Mouse (Mus musculus) right cerebral cortex, adult 2 months (tissue): Measurements from ENCODE around the gene Gfod2.
A peak's percentile ranks its signal among the peaks of the same experiment; 100 is the strongest.

Experiments used
- DNase-seq, 2 experiments: peaks; one replicate each; pipeline ENCODE4 v3.0.0; 2021 to 2022; ENCODE audit warnings: low spot score in 2 of 2

Gene Gfod2

DNA sequence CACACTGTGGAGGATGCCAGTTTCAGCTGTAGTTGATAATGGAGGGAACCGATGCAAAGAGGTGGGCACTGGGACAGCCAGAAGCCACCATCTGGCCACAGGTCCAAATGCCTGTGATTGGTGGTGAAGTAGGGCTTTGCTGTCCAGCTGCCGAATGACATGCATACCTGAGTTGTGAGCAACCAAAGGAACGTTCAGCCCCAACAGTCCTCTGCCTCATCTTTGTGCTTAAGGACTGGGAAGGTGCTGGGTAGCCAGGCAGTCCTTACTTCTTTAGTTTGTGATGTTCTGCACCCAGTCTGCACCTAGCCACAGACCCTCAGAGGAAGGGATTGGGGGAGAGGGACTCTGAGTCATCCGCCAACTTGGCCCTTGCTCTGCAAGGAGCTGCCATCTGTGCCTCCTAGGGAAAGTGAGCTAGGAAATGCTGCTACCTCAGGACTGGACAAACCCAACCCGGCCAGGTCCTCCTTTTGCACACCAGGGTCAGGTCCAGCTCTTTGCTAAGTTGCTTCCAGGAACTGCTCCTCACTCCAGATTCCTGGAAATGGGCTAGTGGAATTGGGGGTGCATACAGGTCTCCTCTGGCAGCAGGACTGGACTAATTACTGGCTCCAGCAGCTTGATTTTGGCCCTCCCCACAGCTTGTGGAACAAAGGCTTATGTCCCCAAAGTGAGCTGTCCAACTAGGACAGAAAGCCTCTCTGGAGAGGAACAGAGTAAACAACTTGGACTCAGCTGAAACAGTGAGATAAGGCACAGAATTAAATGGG lies 10.2 kb upstream of the Gfod2 start:
- DNase-seq = no peak

DNA sequence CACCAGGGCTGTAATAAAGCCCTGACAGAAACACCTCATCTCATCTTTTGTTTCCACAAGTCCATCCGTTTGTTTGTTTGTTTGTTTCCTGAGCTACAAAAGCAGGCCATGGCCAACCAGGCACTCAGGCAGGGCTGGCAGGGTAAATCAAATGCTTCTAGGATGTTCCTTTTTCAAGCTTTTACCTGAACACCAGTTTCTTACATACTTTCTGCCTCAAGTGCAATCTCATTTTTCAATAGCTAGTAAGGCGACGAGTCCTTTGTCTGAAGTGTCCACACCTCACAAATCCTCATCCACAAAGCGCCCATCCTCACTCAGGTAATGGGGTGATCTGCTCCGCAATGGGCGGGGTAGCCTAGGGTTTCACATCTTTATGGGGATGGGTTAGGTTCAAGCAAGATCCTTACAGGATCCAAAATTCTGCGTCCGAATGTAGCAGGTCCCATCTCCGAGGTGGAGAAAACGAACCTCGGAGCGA lies 628 bp downstream of the Gfod2 start:
- DNase-seq = no peak

DNA sequence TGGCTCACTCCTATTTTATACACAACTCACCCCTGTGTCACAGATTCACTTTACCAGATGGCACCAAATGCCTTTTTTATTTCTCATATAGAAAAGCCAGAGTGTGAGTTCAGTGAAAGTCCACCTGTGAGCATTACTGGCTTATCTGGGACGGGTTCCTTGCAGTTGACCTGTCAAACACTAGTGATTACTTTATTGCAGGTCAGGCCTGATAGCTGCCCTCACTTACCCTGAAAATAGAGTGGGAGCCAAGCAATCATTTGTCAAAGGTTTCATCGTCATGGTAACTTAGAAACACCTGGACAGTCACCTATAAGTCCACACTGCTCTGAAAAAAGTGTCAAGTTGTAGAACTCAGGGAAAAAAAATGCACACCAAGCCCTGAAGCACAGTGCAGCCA lies 3.8 kb downstream of the Gfod2 start:
- DNase-seq = no peak

DNA sequence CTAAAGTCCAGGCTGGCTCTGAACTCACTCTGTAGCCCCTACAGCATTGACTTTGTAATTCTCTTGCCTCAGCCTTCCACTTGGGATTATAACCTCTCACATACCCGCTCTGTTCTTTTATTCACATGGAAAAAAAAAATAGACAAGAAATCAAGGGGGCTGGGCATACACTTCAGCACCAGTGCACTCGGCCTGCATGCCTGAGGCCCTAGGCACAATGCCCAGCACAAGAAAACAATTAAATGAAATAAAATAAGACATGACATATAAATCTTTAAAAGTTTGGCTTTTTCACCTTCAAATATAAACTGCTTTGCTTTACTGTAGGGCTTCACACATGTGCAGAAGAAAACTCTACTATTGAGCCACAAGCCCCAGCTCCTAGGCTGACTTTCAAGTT lies 4.5 kb downstream of the Gfod2 start:
- DNase-seq = no peak

DNA sequence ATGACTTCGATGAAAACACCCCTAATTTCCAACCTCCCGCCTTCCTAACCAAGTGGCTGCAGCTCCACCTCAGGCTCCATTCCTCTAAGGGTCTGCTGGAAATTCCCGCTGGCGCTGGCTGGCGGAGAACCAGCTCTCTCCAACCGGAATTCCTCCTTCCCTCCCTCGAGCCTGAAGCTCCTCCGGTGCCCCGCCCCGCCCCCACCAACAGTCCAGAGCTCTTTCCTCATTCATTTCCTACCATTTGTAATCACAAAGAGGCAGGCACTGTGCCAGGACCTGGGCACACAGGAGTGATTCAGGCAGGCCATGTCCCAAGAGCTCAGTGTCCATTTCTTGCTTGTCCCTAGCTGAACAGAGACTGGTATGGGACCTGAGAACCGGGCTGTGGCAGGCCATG lies 7.9 kb downstream of the Gfod2 start:
- DNase-seq = peak in 1 of 2 experiments; percentile 26

DNA sequence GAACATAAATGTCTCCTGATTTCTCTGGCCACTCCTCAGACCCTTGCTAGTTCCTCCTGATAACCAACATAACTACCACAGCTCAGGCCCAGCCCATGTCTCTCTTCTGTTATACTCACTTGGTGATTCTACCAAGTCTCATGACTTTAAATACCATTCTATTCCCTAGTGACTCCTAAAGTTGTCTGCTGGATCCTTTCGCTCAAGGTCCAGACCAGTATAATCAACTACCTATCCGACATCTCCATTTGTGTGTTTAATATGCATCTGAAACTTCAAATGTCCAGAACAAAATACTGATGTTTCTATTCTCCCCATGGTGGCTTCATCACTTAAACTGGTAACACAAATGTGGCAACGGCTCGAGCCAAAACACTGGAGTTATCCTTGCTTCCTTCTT lies 15.2 kb downstream of the Gfod2 start:
- no peak for DNase-seq

DNA sequence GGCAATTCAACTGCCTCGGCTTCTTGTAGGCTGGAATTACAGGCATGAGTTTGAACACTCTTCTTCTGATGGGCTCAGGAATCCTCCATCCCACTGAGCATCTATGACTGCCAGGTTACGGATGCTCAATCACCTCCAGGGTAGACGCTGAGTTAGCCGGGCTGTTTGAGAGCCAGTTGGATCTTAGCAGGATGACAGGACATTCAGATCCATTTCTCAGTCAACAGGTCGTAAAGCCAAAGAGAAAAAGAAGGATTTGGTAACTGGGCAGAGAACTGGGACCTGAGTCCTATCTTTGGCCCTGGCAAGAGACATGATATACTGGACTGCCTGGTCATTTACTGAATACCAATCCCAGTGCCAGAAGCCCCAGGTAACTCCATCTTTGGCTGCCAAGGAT lies 19.2 kb downstream of the Gfod2 start:
- no peak for DNase-seq

DNA sequence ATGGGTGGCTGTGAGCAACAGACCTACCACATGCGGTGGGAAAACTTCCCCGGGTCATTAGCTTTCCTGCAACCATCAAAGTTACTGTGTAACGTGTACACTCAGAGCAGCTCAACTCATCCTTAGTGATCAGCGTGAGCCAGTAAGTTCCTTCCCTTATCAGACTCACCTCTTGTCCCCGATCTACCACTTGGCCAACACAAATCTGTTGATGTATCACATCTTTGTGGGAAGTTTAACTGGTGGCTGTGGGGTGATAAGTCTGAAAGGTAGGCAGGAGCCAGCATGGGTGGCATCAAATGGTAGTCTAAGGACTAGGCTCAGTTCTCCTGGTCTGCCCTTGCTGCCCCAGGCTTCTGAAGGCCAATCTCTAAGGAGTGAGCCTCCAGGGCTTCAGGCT lies 26.3 kb downstream of the Gfod2 start:
- DNase-seq = no peak

DNA sequence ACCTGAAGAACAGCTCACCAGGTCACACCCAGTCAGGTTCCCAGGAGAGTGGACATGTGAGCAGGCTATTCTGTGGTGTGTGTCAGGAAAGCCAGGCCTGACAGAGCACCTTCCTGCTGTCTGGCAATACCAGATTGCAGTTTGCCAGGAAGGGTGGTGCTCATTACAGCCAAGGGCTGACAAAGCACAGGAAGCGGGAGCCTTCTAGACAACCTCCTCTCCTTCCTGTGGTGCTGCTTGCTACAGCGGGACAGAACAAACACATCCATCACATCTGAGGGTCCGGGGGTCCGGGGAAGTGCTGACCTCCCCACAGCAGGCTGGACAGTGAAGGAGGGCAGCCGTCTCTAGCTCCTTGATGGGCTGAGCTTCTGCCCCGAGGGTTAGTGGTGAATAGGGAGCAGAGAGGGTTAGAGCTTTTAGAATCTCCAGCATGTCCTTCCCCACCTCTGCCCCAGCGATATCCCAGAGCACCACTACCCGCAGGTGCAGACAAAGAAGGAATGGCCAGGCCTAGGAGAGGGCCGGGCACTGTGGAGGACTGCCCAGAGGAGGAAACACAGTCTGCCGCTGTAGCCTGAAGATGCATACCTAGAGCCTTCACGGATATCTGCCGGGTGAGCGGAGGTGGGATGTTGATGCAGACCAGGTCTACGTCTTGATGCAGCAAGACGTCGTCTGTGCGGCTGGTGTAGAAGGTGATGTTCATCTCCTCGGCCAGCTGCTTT lies 30.9 kb downstream of the Gfod2 start:
- no peak for DNase-seq

DNA sequence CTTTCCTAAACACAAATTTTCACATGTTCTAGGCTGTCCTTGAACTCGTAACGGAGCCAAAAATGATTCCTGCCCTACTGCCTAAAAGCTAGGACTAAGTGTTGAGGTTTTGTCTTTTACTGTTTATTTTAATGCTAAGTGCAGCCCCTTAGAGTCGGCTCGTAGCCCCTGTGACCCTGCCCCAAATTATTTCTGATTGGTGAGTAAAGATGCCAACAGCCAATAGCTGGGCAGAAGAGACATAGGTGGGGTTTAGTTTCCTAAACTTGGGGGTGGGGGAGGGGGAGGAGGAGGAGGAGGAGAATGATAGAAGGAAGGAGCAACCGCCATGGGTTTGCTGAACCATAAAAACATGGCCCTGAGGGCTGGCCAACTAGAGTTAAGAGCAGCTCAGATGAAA lies 32.7 kb downstream of the Gfod2 start:
- no peak for DNase-seq

DNA sequence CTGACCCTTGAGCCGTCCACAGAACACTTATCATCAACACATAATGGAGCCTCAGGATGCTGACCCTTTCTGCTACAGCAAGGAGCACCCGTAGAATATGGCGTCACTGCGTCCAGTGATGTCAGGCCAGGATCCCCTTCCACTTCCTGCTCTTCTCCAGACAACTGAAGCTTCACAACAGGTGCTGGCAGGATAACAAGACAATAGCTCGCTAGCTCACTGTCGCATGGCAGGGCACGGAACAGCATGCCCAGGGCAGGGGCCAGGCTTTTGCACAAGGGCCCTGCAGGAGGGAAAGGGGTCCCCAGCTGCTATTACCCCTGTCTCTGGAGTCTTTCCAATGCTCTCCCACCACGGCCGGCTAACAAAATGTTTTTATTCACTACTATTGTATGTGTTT lies 35.6 kb downstream of the Gfod2 start:
- DNase-seq = no peak

DNA sequence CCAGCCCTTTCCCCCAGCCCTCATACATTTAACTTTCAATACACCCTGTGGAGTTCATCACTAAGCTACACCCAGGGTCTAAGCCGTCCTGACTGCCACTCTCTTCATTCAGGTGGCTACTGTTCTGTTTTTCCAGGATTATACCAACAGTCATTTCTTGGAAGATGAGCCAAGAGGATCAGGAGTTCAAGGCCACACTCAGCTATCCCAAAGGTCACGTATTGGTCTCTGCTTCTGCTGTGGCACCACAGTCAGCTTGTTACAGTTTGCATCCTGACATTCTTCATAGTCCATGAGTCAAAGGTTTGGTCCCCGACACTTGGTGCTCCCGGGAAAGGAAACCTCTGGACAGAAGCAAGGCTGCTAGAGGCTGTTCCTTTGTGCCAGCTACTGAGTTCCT lies 38.8 kb downstream of the Gfod2 start:
- DNase-seq = no peak

DNA sequence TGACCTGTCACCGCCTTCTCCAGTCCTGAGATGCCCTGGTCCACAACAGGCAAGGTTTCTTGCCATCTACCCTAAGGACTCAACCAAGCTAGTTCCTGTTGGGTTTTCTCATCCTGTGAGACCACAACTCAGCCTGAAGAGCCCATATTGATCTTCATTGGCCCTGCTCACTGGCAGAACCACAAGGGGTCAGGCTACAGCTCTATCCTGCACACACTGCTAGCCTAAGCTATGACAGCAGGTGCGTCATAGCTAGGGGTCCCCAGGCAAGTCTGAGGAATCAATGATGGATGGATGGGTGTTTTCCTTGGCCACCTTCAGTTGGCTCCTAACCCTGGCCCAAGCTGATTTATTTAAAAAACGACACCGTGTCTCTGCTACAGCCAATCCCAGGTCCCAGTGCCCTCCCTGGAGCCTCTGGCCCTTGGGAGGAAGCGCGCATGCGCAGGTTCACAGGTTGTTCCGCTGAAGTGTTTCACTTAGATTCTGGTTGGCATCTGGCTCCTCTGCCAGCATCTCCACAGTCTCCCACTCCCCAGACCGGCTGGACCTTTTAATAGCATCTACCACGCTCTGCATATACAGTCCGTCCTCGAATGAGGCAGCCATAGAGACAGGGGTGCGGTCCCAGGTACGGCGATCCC lies 42.0 kb downstream of the Gfod2 start:
- DNase-seq = no peak

DNA sequence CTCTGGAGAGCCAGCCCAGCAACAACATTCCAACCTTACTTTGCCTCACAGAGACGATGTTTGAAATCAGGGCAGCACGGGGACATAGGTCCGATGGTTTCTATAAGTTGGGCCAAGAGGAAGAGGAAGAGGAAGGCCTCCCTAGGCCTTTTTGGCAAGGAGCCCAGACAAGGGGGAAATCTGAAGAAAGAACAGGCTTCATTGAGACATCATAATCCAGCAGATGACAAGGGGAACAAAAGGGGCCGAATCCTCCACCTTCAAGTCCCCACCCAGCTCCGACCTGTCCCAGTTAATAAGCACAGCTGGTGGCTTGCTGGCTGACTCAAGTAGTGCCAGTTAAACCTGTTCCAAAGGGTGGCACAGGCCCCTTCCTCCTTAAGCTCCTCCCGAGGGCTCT lies 43.4 kb downstream of the Gfod2 start:
- DNase-seq = no peak

DNA sequence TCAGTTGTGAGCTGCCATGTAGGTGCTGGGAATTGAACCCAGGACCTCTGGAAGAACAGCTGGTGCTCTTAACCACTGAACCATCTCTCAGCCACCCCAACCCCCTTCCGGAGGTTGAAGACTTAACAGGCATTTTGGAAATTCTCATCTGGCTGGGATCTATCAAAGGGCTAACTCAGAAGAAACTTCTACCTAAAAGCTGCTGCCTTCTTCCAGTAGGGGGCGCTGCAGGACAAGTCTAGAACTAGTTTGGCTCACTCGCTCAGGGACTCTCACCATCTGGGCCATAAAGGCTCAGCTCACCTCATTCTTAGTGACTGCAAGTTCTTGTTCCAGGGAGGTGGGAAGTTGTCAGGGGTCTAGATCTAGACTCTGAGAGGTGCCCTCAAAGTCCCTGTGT lies 44.3 kb downstream of the Gfod2 start:
- DNase-seq = peak; percentile 85 to 87

DNA sequence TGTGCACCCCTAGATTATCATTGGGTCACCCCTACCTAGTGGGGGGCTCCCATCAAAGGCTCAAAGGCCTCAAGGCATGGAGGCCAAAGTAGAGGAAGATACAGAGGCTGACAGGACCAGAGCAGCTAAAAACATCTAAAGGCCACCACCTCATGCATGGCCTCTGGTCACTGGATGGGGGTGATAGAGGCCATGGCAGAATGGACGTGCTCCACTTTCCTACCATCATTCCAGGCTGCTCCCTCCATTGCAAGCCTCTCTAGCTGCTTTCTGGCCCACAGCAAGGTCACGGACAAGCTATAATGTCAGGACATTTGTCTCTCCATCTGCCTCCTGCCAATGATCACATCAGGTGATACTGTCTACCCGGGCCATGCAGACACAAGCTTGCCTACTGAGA lies 46.2 kb downstream of the Gfod2 start:
- DNase-seq = no peak

DNA sequence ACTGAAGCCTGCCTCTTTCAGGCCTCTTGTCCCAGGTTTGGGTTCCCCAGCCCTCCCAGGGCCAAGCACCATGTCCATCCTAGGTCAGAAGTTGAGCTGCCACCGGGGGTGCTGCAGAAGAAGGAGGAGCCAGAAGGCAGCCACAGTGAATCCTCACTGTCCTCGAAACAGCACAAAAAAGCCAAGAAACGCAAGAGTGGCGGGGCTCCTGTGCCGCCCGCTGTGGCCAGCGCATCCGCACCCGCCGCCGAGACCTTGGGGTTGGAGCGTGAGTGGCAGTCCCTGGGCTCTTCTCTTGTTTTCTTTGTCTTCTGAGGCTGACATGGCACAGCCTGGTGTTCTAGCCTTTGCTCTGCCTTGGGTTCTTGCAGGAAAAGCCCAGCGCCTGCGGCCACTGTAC lies 49.1 kb downstream of the Gfod2 start:
- no peak for DNase-seq

DNA sequence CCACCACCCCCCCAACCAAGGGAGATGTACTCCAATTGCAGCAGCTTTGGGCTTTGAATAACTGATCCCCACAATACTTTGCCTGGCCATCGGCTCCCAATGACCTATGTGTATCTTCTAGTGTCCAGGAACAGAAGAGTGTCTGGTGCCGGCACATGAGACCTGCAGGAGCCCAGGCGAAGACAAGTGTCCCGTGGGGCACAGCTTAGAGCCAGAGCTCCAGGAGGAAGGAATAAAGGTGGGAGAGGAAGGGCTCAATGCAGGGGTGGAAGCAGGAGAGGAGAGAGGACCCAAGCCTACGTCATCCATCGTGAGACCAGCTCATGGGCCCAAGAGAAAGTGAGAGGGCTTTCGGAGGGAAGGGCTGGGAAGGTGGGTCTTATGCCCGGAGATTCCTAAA lies 49.8 kb downstream of the Gfod2 start:
- DNase-seq = no peak

DNA sequence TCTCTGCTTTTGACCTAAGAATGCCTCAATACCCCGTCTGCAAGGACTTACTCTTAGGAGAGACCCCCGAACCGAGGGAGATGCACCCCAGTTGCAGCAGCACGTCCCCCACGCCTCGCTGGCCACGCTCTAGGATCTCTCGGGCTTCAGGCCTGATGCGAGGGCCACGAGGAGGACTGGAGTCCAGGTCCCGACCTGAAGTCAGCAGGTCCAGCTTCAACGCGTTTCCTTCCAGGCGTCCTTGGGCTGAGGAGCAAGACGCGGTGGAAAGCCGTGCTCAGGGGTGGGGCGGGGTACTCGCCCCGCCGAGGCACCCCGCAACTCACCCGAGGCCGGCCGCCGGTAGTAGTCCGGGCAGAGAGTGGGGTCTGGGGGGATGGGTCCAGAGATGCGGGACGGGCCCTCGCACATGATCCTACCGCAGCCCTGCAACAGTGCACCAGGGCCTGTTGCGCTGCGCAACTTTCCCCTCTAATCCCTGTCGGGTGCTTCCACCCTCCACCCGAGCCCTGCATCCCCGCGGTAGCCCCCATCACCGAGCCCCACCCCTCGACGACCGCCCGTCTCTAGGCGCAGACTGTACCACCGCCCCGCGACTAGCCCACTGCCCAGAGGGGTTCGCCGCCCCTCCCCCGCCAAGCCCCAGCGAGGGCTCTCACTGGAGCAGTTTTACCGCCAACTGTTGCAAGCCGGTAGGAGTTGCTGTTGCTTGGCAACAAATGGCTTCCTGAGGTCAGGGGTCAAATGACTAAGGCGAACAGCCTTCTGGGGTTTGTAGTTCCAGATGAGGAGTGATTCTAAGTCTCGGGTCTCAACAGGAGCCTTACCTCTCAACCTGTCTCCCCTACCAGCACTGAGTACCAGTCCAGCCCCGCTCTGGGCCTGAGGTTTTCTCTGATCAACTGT lies 50.7 kb downstream of the Gfod2 start, which contains the start of the genes 4933405L10Rik and Enkd1:
Gene 4933405L10Rik, plus strand, starts transcription at position 158 of the 906 bp plus-strand sequence.
Gene Enkd1, minus strand, starts transcription at position 713 of the 906 bp plus-strand sequence.
- peak; percentile 91 to 92 for DNase-seq

DNA sequence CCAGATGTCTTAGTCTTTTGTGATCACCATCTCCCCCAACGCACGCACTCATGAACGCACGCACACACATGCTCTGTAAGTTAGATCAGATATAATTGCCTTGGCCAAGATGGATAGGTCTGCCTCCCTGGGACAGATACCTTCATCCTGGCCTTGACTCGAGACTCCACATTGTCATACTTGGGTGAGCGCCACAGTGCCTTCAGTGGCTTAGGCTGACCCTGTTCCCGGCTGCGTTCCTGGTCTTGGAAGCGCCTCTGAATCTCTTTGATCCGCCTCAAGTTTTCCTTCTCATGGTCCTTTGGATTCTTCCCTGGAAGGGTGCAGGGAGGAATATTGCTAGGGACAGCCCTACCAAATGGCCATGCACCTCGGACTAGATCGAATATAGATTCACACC lies 52.0 kb downstream of the Gfod2 start:
- no peak for DNase-seq

DNA sequence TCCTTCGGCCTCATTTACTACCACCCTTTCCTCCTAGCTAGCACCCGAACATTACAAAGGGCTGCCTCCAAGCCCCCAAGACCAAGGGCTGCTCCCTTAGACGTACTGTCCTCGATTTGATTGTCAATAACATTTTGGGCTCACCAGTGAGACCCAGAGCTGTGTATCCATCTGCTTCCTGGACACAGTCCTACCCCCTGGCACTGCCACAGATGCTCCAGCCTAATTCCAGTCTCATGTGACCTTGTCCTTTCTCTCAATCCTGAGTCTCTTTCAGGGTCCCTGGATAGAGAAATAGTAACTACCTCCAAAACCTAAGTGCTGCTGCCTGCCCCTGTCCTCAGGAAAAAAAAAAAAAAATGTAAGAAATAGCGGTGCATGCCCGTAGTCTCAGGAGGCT lies 53.5 kb downstream of the Gfod2 start:
- no peak for DNase-seq
